Mouse (Mus musculus): ENCODE results near the gene Pitx3.
"Not testable (repeated sequence)": the region's sequence is repeated elsewhere in the genome, so short reads cannot be mapped to it uniquely, and the experiment has no call there.

The Pitx3 gene

GRCm38 (mm10) chr19:46147511-46148371 lies at the start of gene Pitx3:
TSS of gene Pitx3 (minus strand) at chr19:46148326.
- no peak for DNase-seq (ENCODE audit: low spot score)

- DNase-seq (ENCODE audit: low spot score) = no peak
These were observed 39.1 kb upstream of the Pitx3 start for GRCm38 (mm10) chr19:46187203-46187602.

- peak; percentile 25 for DNase-seq (ENCODE audit: low spot score)
These were observed 38.5 kb upstream of the Pitx3 start for GRCm38 (mm10) chr19:46186611-46187010.

GRCm38 (mm10) chr19:46182241-46182640 lies 34.1 kb upstream of the Pitx3 start:
- DNase-seq (ENCODE audit: low spot score) = no peak

- no peak for DNase-seq (ENCODE audit: low spot score)
These were observed 32.1 kb upstream of the Pitx3 start for GRCm38 (mm10) chr19:46180274-46180673.

GRCm38 (mm10) chr19:46177046-46177445 lies 28.9 kb upstream of the Pitx3 start:
- DNase-seq (ENCODE audit: low spot score) = no peak

- DNase-seq (ENCODE audit: low spot score) = no peak
These were observed 27.0 kb upstream of the Pitx3 start for GRCm38 (mm10) chr19:46175173-46175572.

GRCm38 (mm10) chr19:46172541-46172940 lies 24.4 kb upstream of the Pitx3 start:
- no peak for DNase-seq (ENCODE audit: low spot score)

- DNase-seq (ENCODE audit: low spot score) = no peak
These were observed 21.8 kb upstream of the Pitx3 start for GRCm38 (mm10) chr19:46169913-46170312.

GRCm38 (mm10) chr19:46169396-46169795 lies 21.3 kb upstream of the Pitx3 start:
- DNase-seq (ENCODE audit: low spot score) = no peak

GRCm38 (mm10) chr19:46167169-46167568 lies 19.0 kb upstream of the Pitx3 start:
- not testable (repeated sequence) for DNase-seq (ENCODE audit: low spot score)

GRCm38 (mm10) chr19:46165950-46166349 lies 17.8 kb upstream of the Pitx3 start:
- DNase-seq (ENCODE audit: low spot score) = no peak

- peak; percentile 97 for DNase-seq (ENCODE audit: low spot score)
These were observed 4.1 kb upstream of the Pitx3 start, which contains the start of gene Gbf1 for GRCm38 (mm10) chr19:46152127-46152803. TSS of gene Gbf1 (plus strand) at chr19:46152509.

GRCm38 (mm10) chr19:46149091-46149490 lies 965 bp upstream of the Pitx3 start:
- DNase-seq (ENCODE audit: low spot score) = no peak

GRCm38 (mm10) chr19:46148372-46148760 lies 240 bp upstream of the Pitx3 start:
- DNase-seq (ENCODE audit: low spot score) = peak; percentile 44

- DNase-seq (ENCODE audit: low spot score) = no peak
These were observed 7.0 kb downstream of the Pitx3 start for GRCm38 (mm10) chr19:46141091-46141490.

GRCm38 (mm10) chr19:46140324-46140723 lies 7.8 kb downstream of the Pitx3 start:
- no peak for DNase-seq (ENCODE audit: low spot score)

GRCm38 (mm10) chr19:46136639-46137580 lies 11.2 kb downstream of the Pitx3 start:
- peak; percentile 57 for DNase-seq (ENCODE audit: low spot score)

GRCm38 (mm10) chr19:46135789-46136638 lies 12.1 kb downstream of the Pitx3 start:
- no peak for DNase-seq (ENCODE audit: low spot score)

GRCm38 (mm10) chr19:46135297-46135696 lies 12.8 kb downstream of the Pitx3 start:
- DNase-seq (ENCODE audit: low spot score) = peak; percentile 92

- DNase-seq (ENCODE audit: low spot score) = no peak
These were observed 15.5 kb downstream of the Pitx3 start for GRCm38 (mm10) chr19:46132577-46132976.
